Mouse (Mus musculus) hindbrain, embryonic 16.5 days (tissue): Measurements from ENCODE around the gene Arhgap17. TPM values are rescaled to one million over a fixed set of nuclear protein-coding genes. Genes with fewer than 3 reads are reported as not detected.

Experiments used
- ATAC-seq: fragments of 200-750 bp; cut with Nextera tagmentation; 2 replicates; pipeline ENCODE4 v1.8.0; 2017; ENCODE audit warnings: moderate TSS enrichment, moderate library complexity
- H3K27ac ChIP-seq: fragments of 300-500 bp; sonication (generic); 2 replicates; pipeline ENCODE4 v1.5.1; 2014; ENCODE audit warnings: low read depth, mild to moderate bottlenecking, control low read depth, low read length, moderate library complexity
- H3K27me3 ChIP-seq: fragments of 300-500 bp; sonication (generic); replicated peaks from 2 replicates; pipeline ENCODE4 v1.6.1; 2014; ENCODE audit warnings: low read length; ENCODE audit not compliant: control insufficient read depth, insufficient read depth
- H3K36me3 ChIP-seq: fragments of 300-500 bp; sonication (generic); 2 replicates; pipeline ENCODE4 v1.6.1; 2014; ENCODE audit warnings: mild to moderate bottlenecking, low read length, moderate library complexity, mixed read lengths; ENCODE audit not compliant: control insufficient read depth, insufficient read depth
- H3K4me1 ChIP-seq: fragments of 300-500 bp; sonication (generic); 2 replicates; pipeline ENCODE4 v1.6.1; 2014; ENCODE audit warnings: low read depth, low read length; ENCODE audit not compliant: control insufficient read depth, insufficient read depth
- H3K4me2 ChIP-seq: fragments of 300-500 bp; sonication (generic); 2 replicates; pipeline ENCODE4 v1.6.1; 2014; ENCODE audit warnings: mild to moderate bottlenecking, low read length, control low read depth, moderate library complexity
- H3K4me3 ChIP-seq: fragments of 300-500 bp; sonication (generic); 2 replicates; pipeline ENCODE4 v1.5.1; 2014; ENCODE audit warnings: mild to moderate bottlenecking, low read length, control low read depth, moderate library complexity
- H3K9ac ChIP-seq: fragments of 300-500 bp; sonication (generic); 2 replicates; pipeline ENCODE4 v1.6.1; 2014; ENCODE audit warnings: low read depth, mild to moderate bottlenecking, control low read depth, low read length, moderate library complexity
- H3K9me3 ChIP-seq: fragments of 300-500 bp; sonication (generic); 2 replicates; pipeline ENCODE4 v1.6.1; 2014; ENCODE audit warnings: mild to moderate bottlenecking, low read length, moderate library complexity; ENCODE audit not compliant: control insufficient read depth
- WGBS: fragments of 180-500 bp; shearing (Covaris S2); extraction: QIAGEN DNeasy Blood & Tissue Kit; methylation state at CpG from one replicate; pipeline ENCODE4 v1.1.7; 2014; 5-methylcytosine and 5-hydroxymethylcytosine counted together
- polyA plus RNA-seq: library from polyadenylated mRNA; unstranded; fragments of >200 nt; fragmentation: Nextera tagmentation; extraction: Ambion mirVana; gene quantifications from 2 replicates; pipeline ENCODE4 v1.2.1, GENCODE M21; 2015

Gene Arhgap17
- polyA plus RNA-seq, 1 experiment from 2014 or later: 8.8 TPM

GRCm38 (mm10) chr7:123363971-123364370 lies 5.7 kb downstream of the Arhgap17 start:
- no peak overlapping the region for H3K27ac ChIP-seq
- no peak for ATAC-seq
- H3K4me3 ChIP-seq: no peak overlapping the region
- H3K9ac ChIP-seq: no peak overlapping the region
- no peak overlapping the region for H3K4me2 ChIP-seq
- 93% methylated on average over 8 of the region's 8 CpGs for WGBS
- H3K4me1 ChIP-seq: peaks cover 22% of the 10 kb centered on the region
- no peaks in the 10 kb centered on the region for H3K27me3 ChIP-seq
- H3K9me3 ChIP-seq: no peaks in the 10 kb centered on the region
- no peaks in the 10 kb centered on the region for H3K36me3 ChIP-seq

GRCm38 (mm10) chr7:123362806-123363205 lies 6.9 kb downstream of the Arhgap17 start:
- no peak for ATAC-seq
- Histone ChIP-seq H3K4me2 (no peak overlapping the region), H3K9me3 (no peaks in the 10 kb centered on the region), H3K9ac (no peak overlapping the region), H3K27me3 (no peaks in the 10 kb centered on the region), H3K27ac (no peak overlapping the region), H3K4me1 (peaks cover 11% of the 10 kb centered on the region), H3K4me3 (no peak overlapping the region), H3K36me3 (no peaks in the 10 kb centered on the region)
- WGBS: 86% methylated on average over 3 of the region's 3 CpGs

GRCm38 (mm10) chr7:123361229-123361980 lies 8.3 kb downstream of the Arhgap17 start:
- no peaks in the 10 kb centered on the region for H3K36me3 ChIP-seq
- H3K9ac ChIP-seq: no peak overlapping the region
- H3K4me1 ChIP-seq: peaks cover 3% of the 10 kb centered on the region; the same call in 1 of the 2 replicates
- no peaks in the 10 kb centered on the region for H3K9me3 ChIP-seq
- no peak overlapping the region for H3K27ac ChIP-seq
- no peak for ATAC-seq
- WGBS: 94% methylated on average over 7 of the region's 7 CpGs
- no peak overlapping the region for H3K4me3 ChIP-seq
- H3K27me3 ChIP-seq: no peaks in the 10 kb centered on the region
- H3K4me2 ChIP-seq: no peak overlapping the region

GRCm38 (mm10) chr7:123360185-123360584 lies 9.5 kb downstream of the Arhgap17 start:
- no peak overlapping the region for H3K9ac ChIP-seq
- no peak for ATAC-seq
- H3K36me3 ChIP-seq: no peaks in the 10 kb centered on the region
- H3K27me3 ChIP-seq: no peaks in the 10 kb centered on the region
- H3K9me3 ChIP-seq: no peaks in the 10 kb centered on the region
- H3K4me2 ChIP-seq: no peak overlapping the region
- no peak overlapping the region for H3K4me3 ChIP-seq
- no peaks in the 10 kb centered on the region for H3K4me1 ChIP-seq
- no peak overlapping the region for H3K27ac ChIP-seq
- WGBS: 90% methylated on average over 5 of the region's 5 CpGs

- H3K4me3 ChIP-seq: no peak overlapping the region
- H3K27me3 ChIP-seq: no peaks in the 10 kb centered on the region
- ATAC-seq: peak; percentile 40; the same call in 1 of the 2 replicates
- H3K27ac ChIP-seq: no peak overlapping the region
- H3K4me1 ChIP-seq: no peaks in the 10 kb centered on the region
- H3K9me3 ChIP-seq: no peaks in the 10 kb centered on the region
- no peak overlapping the region for H3K4me2 ChIP-seq
- 56% methylated on average over 7 of the region's 7 CpGs for WGBS
- H3K9ac ChIP-seq: no peak overlapping the region
- H3K36me3 ChIP-seq: no peaks in the 10 kb centered on the region
Observed at GRCm38 (mm10) chr7:123359101-123359500, 10.6 kb downstream of the Arhgap17 start.

GRCm38 (mm10) chr7:123356158-123356557 lies 13.6 kb downstream of the Arhgap17 start:
- no peaks in the 10 kb centered on the region for H3K4me1 ChIP-seq
- no peaks in the 10 kb centered on the region for H3K27me3 ChIP-seq
- no peak overlapping the region for H3K4me3 ChIP-seq
- ATAC-seq: no peak
- WGBS: 83% methylated on average over 3 of the region's 3 CpGs
- H3K4me2 ChIP-seq: no peak overlapping the region
- H3K36me3 ChIP-seq: no peaks in the 10 kb centered on the region
- H3K9me3 ChIP-seq: no peaks in the 10 kb centered on the region
- no peak overlapping the region for H3K9ac ChIP-seq
- no peak overlapping the region for H3K27ac ChIP-seq

- Histone ChIP-seq H3K4me3 (no peak overlapping the region), H3K9ac (no peak overlapping the region), H3K27ac (no peak overlapping the region), H3K27me3 (no peaks in the 10 kb centered on the region), H3K9me3 (no peaks in the 10 kb centered on the region), H3K4me2 (no peak overlapping the region), H3K4me1 (no peaks in the 10 kb centered on the region), H3K36me3 (no peaks in the 10 kb centered on the region)
- WGBS: 95% methylated on average over 2 of the region's 2 CpGs
- no peak for ATAC-seq
Observed at GRCm38 (mm10) chr7:123354851-123355250, 14.9 kb downstream of the Arhgap17 start.

- H3K36me3 ChIP-seq: no peaks in the 10 kb centered on the region
- no peaks in the 10 kb centered on the region for H3K4me1 ChIP-seq
- WGBS: 83% methylated on average over 5 of the region's 5 CpGs
- no peaks in the 10 kb centered on the region for H3K27me3 ChIP-seq
- ATAC-seq: no peak
- H3K9me3 ChIP-seq: no peaks in the 10 kb centered on the region
- H3K4me2 ChIP-seq: no peak overlapping the region
- H3K4me3 ChIP-seq: no peak overlapping the region
- no peak overlapping the region for H3K27ac ChIP-seq
- no peak overlapping the region for H3K9ac ChIP-seq
Observed at GRCm38 (mm10) chr7:123354392-123354791, 15.3 kb downstream of the Arhgap17 start.

GRCm38 (mm10) chr7:123353879-123354278 lies 15.8 kb downstream of the Arhgap17 start:
- Histone ChIP-seq H3K9me3 (no peaks in the 10 kb centered on the region), H3K27me3 (no peaks in the 10 kb centered on the region), H3K4me3 (no peak overlapping the region), H3K4me1 (no peaks in the 10 kb centered on the region), H3K36me3 (no peaks in the 10 kb centered on the region), H3K9ac (no peak overlapping the region), H3K4me2 (no peak overlapping the region), H3K27ac (no peak overlapping the region)
- WGBS: 84% methylated on average over 5 of the region's 5 CpGs
- ATAC-seq: no peak
